Mouse (Mus musculus) limb, embryonic 12.5 days (tissue): ENCODE results near the gene Rer1. TPM values are rescaled to one million over a fixed set of nuclear protein-coding genes. Genes with fewer than 3 reads are reported as not detected.

Source experiments
- ATAC-seq: fragments of 200-750 bp; cut with Nextera tagmentation; 2 replicates; pipeline ENCODE4 v1.8.0; 2017; ENCODE audit warnings: low read depth, moderate TSS enrichment; ENCODE audit not compliant: insufficient number of reproducible peaks, insufficient read depth, low FRiP score, low TSS enrichment
- H3K27ac ChIP-seq: fragments of 300-500 bp; sonication (generic); 2 replicates; pipeline ENCODE4 v1.5.1; 2016; ENCODE audit warnings: mild to moderate bottlenecking, moderate library complexity
- H3K27me3 ChIP-seq: fragments of 300-500 bp; sonication (generic); 2 replicates; pipeline ENCODE4 v1.6.1; 2016; ENCODE audit warnings: mild to moderate bottlenecking, moderate library complexity
- H3K36me3 ChIP-seq: fragments of 300-500 bp; sonication (generic); 2 replicates; pipeline ENCODE4 v1.6.1; 2016; ENCODE audit warnings: mild to moderate bottlenecking, moderate library complexity
- H3K4me1 ChIP-seq: fragments of 300-500 bp; sonication (generic); replicated peaks from 2 replicates; pipeline ENCODE4 v1.6.1; 2016
- H3K4me2 ChIP-seq: fragments of 300-500 bp; sonication (generic); 2 replicates; pipeline ENCODE4 v1.6.1; 2016; ENCODE audit warnings: mild to moderate bottlenecking, moderate library complexity
- H3K4me3 ChIP-seq: fragments of 300-500 bp; sonication (generic); replicated peaks from 2 replicates; pipeline ENCODE4 v1.5.1; 2016; ENCODE audit warnings: mild to moderate bottlenecking
- H3K9ac ChIP-seq: fragments of 300-500 bp; sonication (generic); replicated peaks from 2 replicates; pipeline ENCODE4 v1.6.1; 2016; ENCODE audit warnings: mild to moderate bottlenecking, moderate library complexity
- H3K9me3 ChIP-seq: fragments of 300-500 bp; sonication (generic); 2 replicates; pipeline ENCODE4 v1.6.1; 2016; ENCODE audit warnings: mild to moderate bottlenecking, moderate library complexity
- WGBS: fragments of 180-500 bp; shearing (Covaris S2); methylation state at CpG from one replicate; pipeline ENCODE4 v1.1.7; 2016; 5-methylcytosine and 5-hydroxymethylcytosine counted together
- polyA plus RNA-seq: library from polyadenylated mRNA; unstranded; fragments of >200 nt; fragmentation: Nextera tagmentation; extraction: Ambion mirVana; gene quantifications from 2 replicates; pipeline ENCODE4 v1.2.1, GENCODE M21; 2016

Rer1 gene
- polyA plus RNA-seq, 1 experiment from 2014 or later: 141 TPM

GRCm38 (mm10) chr4:155074418-155074817 lies 11.8 kb downstream of the Rer1 start:
- Histone ChIP-seq H3K9ac (no peak overlapping the region), H3K36me3 (peaks cover 94% of the 10 kb centered on the region), H3K4me3 (no peak overlapping the region), H3K27me3 (no peaks in the 10 kb centered on the region), H3K4me1 (no peaks in the 10 kb centered on the region), H3K4me2 (no peak overlapping the region), H3K27ac (no peak overlapping the region), H3K9me3 (no peaks in the 10 kb centered on the region)
- 85% methylated on average over 9 of the region's 9 CpGs for WGBS
- no peak for ATAC-seq

- Histone ChIP-seq H3K4me2 (no peak overlapping the region), H3K27me3 (no peaks in the 10 kb centered on the region), H3K4me3 (no peak overlapping the region), H3K27ac (no peak overlapping the region), H3K4me1 (peaks cover 14% of the 10 kb centered on the region), H3K36me3 (peaks cover 78% of the 10 kb centered on the region), H3K9ac (no peak overlapping the region), H3K9me3 (no peaks in the 10 kb centered on the region)
- WGBS: 96% methylated on average over 5 of the region's 5 CpGs
- no peak for ATAC-seq
These were observed 15.3 kb downstream of the Rer1 start for GRCm38 (mm10) chr4:155070921-155071320.

GRCm38 (mm10) chr4:155070199-155070598 lies 16.0 kb downstream of the Rer1 start:
- H3K4me2 ChIP-seq: no peak overlapping the region
- H3K4me3 ChIP-seq: no peak overlapping the region
- ATAC-seq: no peak
- H3K27me3 ChIP-seq: no peaks in the 10 kb centered on the region
- WGBS: 92% methylated on average over 13 of the region's 13 CpGs
- H3K4me1 ChIP-seq: peaks cover 14% of the 10 kb centered on the region
- H3K27ac ChIP-seq: no peak overlapping the region
- H3K9ac ChIP-seq: no peak overlapping the region
- H3K36me3 ChIP-seq: peaks cover 71% of the 10 kb centered on the region
- H3K9me3 ChIP-seq: no peaks in the 10 kb centered on the region

- ATAC-seq: no peak
These were observed 17.0 kb downstream of the Rer1 start for GRCm38 (mm10) chr4:155069191-155069590.

GRCm38 (mm10) chr4:155068357-155068972 lies 17.7 kb downstream of the Rer1 start:
- 95% methylated on average over 20 of the region's 20 CpGs for WGBS
- peaks cover 54% of the 10 kb centered on the region for H3K36me3 ChIP-seq

More at GRCm38 (mm10) chr4:155069191-155069590, 17.0 kb downstream of the Rer1 start:
- no peaks in the 10 kb centered on the region for H3K9me3 ChIP-seq
- no peak overlapping the region for H3K4me3 ChIP-seq
- H3K4me2 ChIP-seq: no peak overlapping the region
- H3K27me3 ChIP-seq: no peaks in the 10 kb centered on the region
- H3K36me3 ChIP-seq: peaks cover 60% of the 10 kb centered on the region
- 84% methylated on average over 6 of the region's 6 CpGs for WGBS
- peaks cover 14% of the 10 kb centered on the region for H3K4me1 ChIP-seq
- H3K27ac ChIP-seq: no peak overlapping the region
- H3K9ac ChIP-seq: no peak overlapping the region

GRCm38 (mm10) chr4:155066834-155067522 lies 19.2 kb downstream of the Rer1 start, which contains the start of gene Pex10:
Pex10 (plus strand) TSS chr4:155067016.
- WGBS: under 1% methylated on average over 48 of the region's 48 CpGs
- H3K9ac ChIP-seq: peak within 1 kb of the TSS; percentile 73
- ATAC-seq: peak; percentile 86
- H3K27ac ChIP-seq: peak within 1 kb of the TSS; percentile 79
- no peaks in the 10 kb centered on the region for H3K9me3 ChIP-seq
- peak within 1 kb of the TSS; percentile 81 for H3K4me2 ChIP-seq
- H3K4me1 ChIP-seq: peaks cover 14% of the 10 kb centered on the region
- peak within 1 kb of the TSS; percentile 68 for H3K4me3 ChIP-seq
- H3K27me3 ChIP-seq: no peaks in the 10 kb centered on the region
- H3K36me3 ChIP-seq: peaks cover 40% of the 10 kb centered on the region

More at GRCm38 (mm10) chr4:155068357-155068972, 17.7 kb downstream of the Rer1 start:
- H3K4me2 ChIP-seq: no peak overlapping the region
- H3K9ac ChIP-seq: no peak overlapping the region
- no peaks in the 10 kb centered on the region for H3K27me3 ChIP-seq
- H3K4me3 ChIP-seq: no peak overlapping the region
- H3K4me1 ChIP-seq: peaks cover 14% of the 10 kb centered on the region
- no peak for ATAC-seq
- no peaks in the 10 kb centered on the region for H3K9me3 ChIP-seq
- H3K27ac ChIP-seq: no peak overlapping the region

GRCm38 (mm10) chr4:155065970-155066833 lies 20.0 kb downstream of the Rer1 start:
- H3K4me1 ChIP-seq: peaks cover 18% of the 10 kb centered on the region
- H3K27ac ChIP-seq: peak overlapping the region; percentile 79
- no peaks in the 10 kb centered on the region for H3K9me3 ChIP-seq
- no peaks in the 10 kb centered on the region for H3K27me3 ChIP-seq
- H3K9ac ChIP-seq: peak overlapping the region; percentile 5; the same call in 1 of the 2 replicates
- WGBS: 4% methylated on average over 15 of the region's 15 CpGs
- H3K36me3 ChIP-seq: peaks cover 32% of the 10 kb centered on the region
- peak overlapping the region; percentile 68 for H3K4me3 ChIP-seq
- peak overlapping the region; percentile 81 for H3K4me2 ChIP-seq
- ATAC-seq: peak; percentile 29

GRCm38 (mm10) chr4:155064474-155064873 lies 21.7 kb downstream of the Rer1 start:
- H3K27ac ChIP-seq: no peak overlapping the region
- H3K36me3 ChIP-seq: peaks cover 15% of the 10 kb centered on the region
- H3K4me3 ChIP-seq: no peak overlapping the region
- H3K27me3 ChIP-seq: no peaks in the 10 kb centered on the region
- no peak for ATAC-seq
- no peak overlapping the region for H3K4me2 ChIP-seq
- no peaks in the 10 kb centered on the region for H3K9me3 ChIP-seq
- no peak overlapping the region for H3K9ac ChIP-seq
- peaks cover 20% of the 10 kb centered on the region for H3K4me1 ChIP-seq
- 58% methylated on average over 2 of the region's 2 CpGs for WGBS

GRCm38 (mm10) chr4:155063895-155064294 lies 22.3 kb downstream of the Rer1 start:
- Histone ChIP-seq H3K27me3 (no peaks in the 10 kb centered on the region), H3K4me3 (no peak overlapping the region), H3K36me3 (peaks cover 9% of the 10 kb centered on the region), H3K27ac (0 out of 2 replicates have a peak overlapping the region, but pooled peaks have one; percentile 23), H3K4me2 (no peak overlapping the region), H3K9me3 (no peaks in the 10 kb centered on the region), H3K4me1 (peaks cover 20% of the 10 kb centered on the region), H3K9ac (0 out of 2 replicates have a peak overlapping the region, but pooled peaks have one; percentile 8)
- 23% methylated on average over 3 of the region's 3 CpGs for WGBS
- ATAC-seq: no peak

GRCm38 (mm10) chr4:155058325-155058724 lies 27.9 kb downstream of the Rer1 start:
- ATAC-seq: no peak
- Histone ChIP-seq H3K4me1 (peaks cover 20% of the 10 kb centered on the region), H3K4me3 (no peak overlapping the region), H3K27ac (no peak overlapping the region), H3K36me3 (no peaks in the 10 kb centered on the region), H3K9me3 (no peaks in the 10 kb centered on the region), H3K27me3 (peaks cover 31% of the 10 kb centered on the region), H3K4me2 (no peak overlapping the region), H3K9ac (no peak overlapping the region)
- 36% methylated on average over 10 of the region's 10 CpGs for WGBS

GRCm38 (mm10) chr4:155056724-155057123 lies 29.5 kb downstream of the Rer1 start, which contains the start of gene Plch2:
Plch2 (minus strand) TSS chr4:155056784.
- 64% methylated on average over 10 of the region's 10 CpGs for WGBS
- H3K27ac ChIP-seq: peak within 1 kb of the TSS; percentile 67
- H3K9me3 ChIP-seq: no peaks in the 10 kb centered on the region
- H3K9ac ChIP-seq: peak within 1 kb of the TSS; percentile 18
- H3K4me3 ChIP-seq: no peak within 1 kb of the TSS
- peaks cover 20% of the 10 kb centered on the region for H3K4me1 ChIP-seq
- H3K4me2 ChIP-seq: peak within 1 kb of the TSS; percentile 0; the same call in 1 of the 2 replicates
- ATAC-seq: no peak
- peaks cover 34% of the 10 kb centered on the region for H3K27me3 ChIP-seq
- no peaks in the 10 kb centered on the region for H3K36me3 ChIP-seq
